Mouse (Mus musculus) intestine, embryonic 16.5 days (tissue): ENCODE measurements around the gene Kcnj4. TPM values are rescaled to one million over a fixed set of nuclear protein-coding genes. Genes with fewer than 3 reads are reported as not detected.

Experiments used
- ATAC-seq: fragments of 200-750 bp; cut with Nextera tagmentation; 2 replicates; pipeline ENCODE4 v1.8.0; 2017; ENCODE audit warnings: moderate TSS enrichment, moderate library complexity
- H3K27ac ChIP-seq: fragments of 300-500 bp; sonication (generic); 2 replicates; pipeline ENCODE4 v1.5.1; 2014; ENCODE audit warnings: mild to moderate bottlenecking, low read length
- H3K27me3 ChIP-seq: fragments of 300-500 bp; sonication (generic); replicated peaks from 2 replicates; pipeline ENCODE4 v1.6.1; 2014; ENCODE audit warnings: low read length, control low read depth, mixed read lengths; ENCODE audit not compliant: control insufficient read depth, insufficient read depth
- H3K36me3 ChIP-seq: fragments of 300-500 bp; sonication (generic); 2 replicates; pipeline ENCODE4 v1.6.1; 2014; ENCODE audit warnings: low read length, control low read depth; ENCODE audit not compliant: control insufficient read depth, insufficient read depth
- H3K4me1 ChIP-seq: fragments of 300-500 bp; sonication (generic); 2 replicates; pipeline ENCODE4 v1.6.1; 2014; ENCODE audit warnings: low read length, control low read depth, mixed read lengths; ENCODE audit not compliant: control insufficient read depth, insufficient read depth
- H3K4me2 ChIP-seq: fragments of 300-500 bp; sonication (generic); 2 replicates; pipeline ENCODE4 v1.6.1; 2014; ENCODE audit warnings: low read depth, low read length, control low read depth
- H3K4me3 ChIP-seq: fragments of 300-500 bp; sonication (generic); 2 replicates; pipeline ENCODE4 v1.5.1; 2014; ENCODE audit warnings: mild to moderate bottlenecking, low read length
- H3K9ac ChIP-seq: fragments of 300-500 bp; sonication (generic); 2 replicates; pipeline ENCODE4 v1.6.1; 2014; ENCODE audit warnings: low read depth, low read length
- H3K9me3 ChIP-seq: fragments of 300-500 bp; sonication (generic); 2 replicates; pipeline ENCODE4 v1.6.1; 2016; ENCODE audit warnings: low read length, control low read depth; ENCODE audit not compliant: control insufficient read depth
- whole genome bisulfite sequencing: fragments of 180-500 bp; shearing (Covaris S2); extraction: QIAGEN DNeasy Blood & Tissue Kit; methylation state at CpG from one replicate; pipeline ENCODE4 v1.1.7; 2014; 5-methylcytosine and 5-hydroxymethylcytosine counted together
- polyA plus RNA-seq: library from polyadenylated mRNA; unstranded; fragments of >200 nt; fragmentation: Nextera tagmentation; extraction: Ambion mirVana; gene quantifications from 2 replicates; pipeline ENCODE4 v1.2.1, GENCODE M21; 2015

Gene Kcnj4
- polyA plus RNA-seq, 1 experiment from 2014 or later: not detected

- WGBS: 75% methylated on average over 5 of the region's 5 CpGs
- H3K36me3 ChIP-seq: no peaks in the 10 kb centered on the region
Observed at GRCm38 (mm10) chr15:79503438-79503837, 1.6 kb downstream of the Kcnj4 start.

DNA sequence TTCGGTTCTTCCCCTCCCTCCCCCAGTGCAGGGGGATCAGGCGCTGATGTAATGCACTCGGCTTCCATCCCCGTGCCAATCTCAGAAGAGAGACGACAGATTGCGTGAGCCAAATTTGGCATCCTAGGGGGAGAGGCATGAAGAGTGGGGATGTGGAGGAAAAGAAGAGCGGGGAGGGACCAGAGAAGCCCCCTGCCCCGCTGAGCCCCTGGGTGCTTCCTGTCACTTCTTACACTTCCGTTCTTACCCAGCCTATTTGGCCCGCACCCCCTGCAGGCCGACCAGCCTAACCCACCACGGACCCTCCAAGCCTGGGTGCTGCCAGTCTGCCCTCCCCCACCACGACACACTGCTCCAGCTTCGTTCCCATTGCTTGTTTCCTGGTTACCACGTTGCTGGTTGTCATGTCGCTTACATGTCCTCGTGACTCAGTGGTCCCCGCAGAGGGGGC is 2.1 kb downstream of the Kcnj4 start:
- peaks cover 56% of the 10 kb centered on the region for H3K27me3 ChIP-seq
- no peak overlapping the region for H3K9ac ChIP-seq
- peaks cover 12% of the 10 kb centered on the region for H3K4me1 ChIP-seq
- no peaks in the 10 kb centered on the region for H3K36me3 ChIP-seq
- no peaks in the 10 kb centered on the region for H3K9me3 ChIP-seq
- WGBS: 21% methylated on average over 18 of the region's 18 CpGs
- H3K4me2 ChIP-seq: no peak overlapping the region
- no peak for ATAC-seq
- H3K4me3 ChIP-seq: no peak overlapping the region
- H3K27ac ChIP-seq: no peak overlapping the region

More at GRCm38 (mm10) chr15:79503438-79503837, 1.6 kb downstream of the Kcnj4 start:
- Histone ChIP-seq H3K27ac (no peak overlapping the region), H3K4me1 (peaks cover 12% of the 10 kb centered on the region), H3K4me2 (no peak overlapping the region), H3K4me3 (no peak overlapping the region), H3K9ac (no peak overlapping the region), H3K27me3 (peaks cover 59% of the 10 kb centered on the region), H3K9me3 (no peaks in the 10 kb centered on the region)
- no peak for ATAC-seq

GRCm38 (mm10) chr15:79500110-79500509 is 4.9 kb downstream of the Kcnj4 start:
- H3K27me3 ChIP-seq: peaks cover 36% of the 10 kb centered on the region
- no peak overlapping the region for H3K4me3 ChIP-seq
- no peak overlapping the region for H3K27ac ChIP-seq
- H3K9me3 ChIP-seq: no peaks in the 10 kb centered on the region
- no peaks in the 10 kb centered on the region for H3K36me3 ChIP-seq
- H3K4me2 ChIP-seq: no peak overlapping the region
- no peak overlapping the region for H3K9ac ChIP-seq
- 68% methylated on average over 17 of the region's 17 CpGs for WGBS
- ATAC-seq: no peak
- H3K4me1 ChIP-seq: peaks cover 5% of the 10 kb centered on the region

GRCm38 (mm10) chr15:79493527-79493926 is 11.5 kb downstream of the Kcnj4 start:
- no peak for ATAC-seq
- no peaks in the 10 kb centered on the region for H3K4me1 ChIP-seq
- no peak overlapping the region for H3K27ac ChIP-seq
- no peak overlapping the region for H3K4me2 ChIP-seq
- H3K9me3 ChIP-seq: no peaks in the 10 kb centered on the region
- H3K4me3 ChIP-seq: no peak overlapping the region
- no peak overlapping the region for H3K9ac ChIP-seq
- WGBS: 42% methylated on average over 18 of the region's 18 CpGs
- H3K36me3 ChIP-seq: no peaks in the 10 kb centered on the region
- peaks cover 5% of the 10 kb centered on the region; the same call in 1 of the 2 replicates for H3K27me3 ChIP-seq

GRCm38 (mm10) chr15:79489463-79489862 is 15.6 kb downstream of the Kcnj4 start:
- no peak for ATAC-seq
- Histone ChIP-seq H3K4me1 (no peaks in the 10 kb centered on the region), H3K36me3 (no peaks in the 10 kb centered on the region), H3K9ac (no peak overlapping the region), H3K9me3 (no peaks in the 10 kb centered on the region), H3K4me3 (no peak overlapping the region), H3K27ac (no peak overlapping the region), H3K27me3 (peaks cover 3% of the 10 kb centered on the region; the same call in 1 of the 2 replicates), H3K4me2 (no peak overlapping the region)
- WGBS: 62% methylated on average over 11 of the region's 11 CpGs

DNA sequence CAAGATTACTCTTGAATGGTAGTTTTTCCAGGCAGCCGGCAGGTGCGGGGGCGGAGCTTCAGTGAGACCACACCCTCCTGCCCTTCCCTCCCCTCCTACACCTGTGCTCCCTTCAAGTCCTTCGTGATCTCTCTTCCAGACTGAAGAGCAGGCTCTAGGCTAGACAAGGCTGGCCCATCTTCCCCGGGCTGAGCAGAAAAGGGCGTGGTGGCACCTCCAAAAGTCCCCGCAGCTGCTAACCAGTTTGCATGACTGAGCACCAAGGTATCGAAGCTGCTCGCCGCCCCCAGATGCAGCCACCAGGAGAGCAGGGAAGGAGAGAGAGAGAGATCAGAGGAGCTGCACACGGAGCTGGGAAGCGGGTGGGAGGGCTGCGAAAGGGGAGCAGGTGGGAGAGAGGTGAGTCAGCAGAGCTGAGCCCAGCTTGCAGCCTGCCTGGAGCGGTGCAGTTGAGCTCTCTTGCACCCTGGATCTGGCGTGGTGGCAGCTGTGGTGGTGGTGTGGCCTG is 23.8 kb downstream of the Kcnj4 start:
- H3K4me3 ChIP-seq: no peak overlapping the region
- WGBS: 11% methylated on average over 15 of the region's 15 CpGs
- H3K27me3 ChIP-seq: 0 out of 2 replicates have a peak, but pooled peaks cover 2% of the 10 kb centered on the region
- ATAC-seq: peak; percentile 64
- no peak overlapping the region for H3K9ac ChIP-seq
- H3K27ac ChIP-seq: no peak overlapping the region
- H3K36me3 ChIP-seq: no peaks in the 10 kb centered on the region
- no peak overlapping the region for H3K4me2 ChIP-seq
- no peaks in the 10 kb centered on the region for H3K9me3 ChIP-seq
- H3K4me1 ChIP-seq: no peaks in the 10 kb centered on the region

DNA sequence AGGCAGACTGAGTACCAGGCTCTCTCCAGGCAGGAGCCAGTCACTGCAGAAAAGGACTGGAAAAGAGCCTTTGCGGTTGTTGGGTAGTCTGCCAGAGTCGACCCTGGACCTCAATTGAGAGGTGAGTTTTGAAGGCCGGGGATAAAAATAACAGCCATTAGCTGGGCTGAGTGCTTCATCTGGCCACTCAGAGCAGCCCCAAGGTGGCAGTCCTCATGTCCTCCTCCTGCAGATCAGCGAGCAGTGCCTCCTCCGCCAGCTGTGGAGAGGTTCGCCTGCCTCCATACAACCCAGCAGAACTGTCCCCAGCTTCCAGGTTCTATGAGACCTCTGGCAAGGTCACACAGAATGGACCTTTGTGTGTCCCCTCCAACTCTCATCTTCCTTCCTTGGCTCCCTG is 27.8 kb downstream of the Kcnj4 start:
- Histone ChIP-seq H3K27me3 (0 out of 2 replicates have a peak, but pooled peaks cover 2% of the 10 kb centered on the region), H3K27ac (no peak overlapping the region), H3K4me2 (no peak overlapping the region), H3K9ac (no peak overlapping the region), H3K9me3 (no peaks in the 10 kb centered on the region; the same call in 1 of the 2 replicates), H3K4me3 (no peak overlapping the region), H3K36me3 (no peaks in the 10 kb centered on the region), H3K4me1 (no peaks in the 10 kb centered on the region)
- no peak for ATAC-seq
- 48% methylated on average over 6 of the region's 6 CpGs for WGBS

DNA sequence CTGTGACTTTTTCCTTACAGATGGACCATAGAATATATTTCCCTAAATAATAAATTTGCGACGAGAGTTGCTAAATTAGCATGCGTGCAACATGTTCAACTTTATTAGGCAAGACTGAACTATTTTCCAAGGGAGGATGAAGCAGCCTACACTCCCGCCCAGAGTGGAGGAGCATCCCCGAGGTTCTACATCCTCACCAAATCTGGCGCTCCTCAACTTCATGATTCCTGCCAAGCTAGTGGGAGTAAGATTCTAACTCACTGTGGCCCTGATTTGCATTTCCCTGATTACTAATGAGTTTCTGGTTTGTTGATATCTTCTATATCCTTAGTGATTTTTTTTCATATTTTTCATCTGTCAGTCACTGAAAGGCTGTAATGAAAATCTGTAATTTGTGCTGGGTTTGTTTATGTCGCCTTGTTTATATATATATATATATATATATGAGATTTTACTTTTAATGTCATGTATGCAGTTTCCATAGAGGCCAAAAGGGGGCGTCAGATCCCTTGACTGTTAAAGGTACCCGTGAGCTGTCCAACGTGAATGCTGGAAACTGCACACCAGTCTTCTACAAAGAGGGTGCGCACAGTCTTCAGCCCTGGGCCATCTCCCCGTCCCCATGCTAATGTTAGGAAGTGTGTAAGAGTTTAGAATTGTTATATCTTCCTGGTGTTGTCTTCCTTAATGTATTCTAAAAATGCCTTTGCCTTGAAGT is 31.2 kb downstream of the Kcnj4 start:
- no peaks in the 10 kb centered on the region for H3K36me3 ChIP-seq
- H3K4me1 ChIP-seq: no peaks in the 10 kb centered on the region
- no peak overlapping the region for H3K9ac ChIP-seq
- no peaks in the 10 kb centered on the region for H3K27me3 ChIP-seq
- no peaks in the 10 kb centered on the region; the same call in 1 of the 2 replicates for H3K9me3 ChIP-seq
- H3K4me2 ChIP-seq: no peak overlapping the region
- no peak overlapping the region for H3K4me3 ChIP-seq
- 57% methylated on average over 12 of the region's 12 CpGs for WGBS
- ATAC-seq: no peak
- no peak overlapping the region for H3K27ac ChIP-seq

DNA sequence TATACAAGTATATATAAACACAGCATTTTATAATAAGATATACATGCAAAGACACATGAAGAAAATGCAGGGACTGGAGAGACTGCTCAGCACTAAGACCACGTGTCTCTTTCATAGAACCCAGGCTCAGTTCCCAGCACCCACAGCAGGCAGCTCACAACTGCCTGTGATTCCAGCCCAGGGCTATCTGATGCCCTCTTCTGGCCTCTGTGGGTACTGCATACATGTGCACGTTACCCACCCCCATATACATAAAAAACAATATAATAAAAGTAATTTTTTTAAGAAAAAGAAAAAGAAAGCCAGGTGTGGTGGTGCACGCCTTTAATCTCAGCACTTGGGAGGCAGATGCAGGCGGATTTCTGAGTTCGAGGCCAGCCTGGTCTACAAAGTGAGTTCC is 32.0 kb downstream of the Kcnj4 start:
- Histone ChIP-seq H3K9ac (no peak overlapping the region), H3K27me3 (no peaks in the 10 kb centered on the region), H3K4me2 (no peak overlapping the region), H3K9me3 (no peaks in the 10 kb centered on the region; the same call in 1 of the 2 replicates), H3K36me3 (no peaks in the 10 kb centered on the region), H3K27ac (no peak overlapping the region), H3K4me3 (no peak overlapping the region), H3K4me1 (no peaks in the 10 kb centered on the region)
- ATAC-seq: no peak
- WGBS: 87% methylated on average over 5 of the region's 5 CpGs
